Mouse (Mus musculus) small intestine, adult 2 months (tissue): Measurements from ENCODE around the gene Tgtp2.

Experiments used
- CTCF ChIP-seq: fragments of 200-500 bp; IDR thresholded peaks from 2 replicates; pipeline ENCODE4 v1.5.1; 2012; ENCODE audit warnings: low read depth, mild to moderate bottlenecking, control low read depth, inconsistent platforms, low read length, moderate library complexity, mixed read lengths; ENCODE audit not compliant: insufficient replicate concordance, insufficient read length; ENCODE audit errors: extremely low read depth
- POLR2A ChIP-seq: fragments of 200-500 bp; IDR thresholded peaks from 2 replicates; pipeline ENCODE4 v1.6.1; 2012; ENCODE audit warnings: low read depth, mild to moderate bottlenecking, control low read depth, inconsistent platforms, low read length, moderate library complexity

DNA sequence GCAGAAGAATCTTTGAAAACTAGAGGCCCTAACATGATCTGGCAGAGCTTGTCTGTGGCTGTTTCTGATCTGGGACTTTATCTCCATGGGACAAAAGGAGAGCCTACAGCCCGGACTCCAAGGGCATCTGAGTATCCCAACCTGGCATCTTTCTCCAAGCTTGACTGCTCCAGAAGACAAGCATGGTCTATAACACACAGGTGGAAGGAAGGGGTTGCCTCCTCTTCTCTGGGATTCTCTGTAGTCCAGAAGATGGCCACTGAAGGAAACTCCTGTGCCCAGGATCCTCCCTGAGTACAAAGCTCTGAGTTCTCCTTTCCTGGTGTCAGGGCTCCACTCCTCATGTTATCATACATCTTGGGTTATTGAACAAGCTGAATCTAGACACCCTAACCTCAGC lies 16.6 kb upstream of the Tgtp2 start:
- no peak for TF ChIP-seq CTCF
- TF ChIP-seq POLR2A, result no peak
